17 mouse cellular contexts compared by ENCODE assay signal in the genomic region with DNA sequence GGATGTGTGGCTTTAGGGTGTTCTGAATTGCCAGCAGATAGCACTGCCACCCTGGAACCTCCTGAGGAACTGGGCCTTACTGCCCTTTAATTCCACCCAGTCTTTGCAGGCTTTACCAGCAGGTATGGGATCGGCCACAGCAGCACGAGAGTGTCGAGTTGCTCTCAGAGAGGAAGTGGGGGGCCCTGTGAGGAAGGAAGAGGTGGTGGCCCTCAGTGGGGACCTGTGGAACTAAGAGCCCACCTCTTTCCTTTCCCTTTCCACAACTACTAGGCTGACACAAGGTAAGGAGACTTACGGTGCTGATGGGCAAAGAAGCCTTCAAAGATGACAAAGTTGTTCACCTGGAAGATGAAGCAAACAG. TPM values are rescaled to one million over a fixed set of nuclear protein-coding genes. Genes with fewer than 3 reads are reported as not detected.
DNase-seq lines count a peak whose midpoint lies in the region; ATAC-seq and TF ChIP-seq lines count a peak whose summit lies in the region.
"Had no signal": no experiment of that assay in that cellular context is flagged by ENCODE, and none has a peak within 500 bp of the region (broad histone marks: within the 10 kb centered on the region; RNA-seq: fewer than 3 reads in every experiment).

No protein-coding gene starts in this region.

- ATAC-seq in forebrain, embryonic 12.5 days (ENCODE audit: low FRiP score), result no peak
- ATAC-seq in forebrain, embryonic 11.5 days (replicated peaks; ENCODE audit: low FRiP score), result no peak
- no peak for ATAC-seq in neural tube, embryonic 12.5 days (ENCODE audit: low FRiP score, low read depth)
- ATAC-seq: hindbrain, postnatal 0 days had no signal

- H3K4me3 ChIP-seq in forebrain, embryonic 12.5 days (replicated peaks), result no peak overlapping the region
- no peak overlapping the region for H3K4me3 ChIP-seq in forebrain, embryonic 11.5 days (ENCODE audit: low read depth, low read length)
- H3K4me3 ChIP-seq in kidney, adult 2 months (ENCODE audit: insufficient read depth, low read depth, low read length), result no peak overlapping the region
- H3K4me3 ChIP-seq in neural tube, embryonic 12.5 days, result no peak overlapping the region
- H3K4me3 ChIP-seq: midbrain, embryonic 10.5 days; myocyte; stomach, embryonic 15.5 days had no signal

- no peak for TF ChIP-seq CTCF in kidney, adult 2 months (conservative IDR thresholded peaks at IDR 0.05; ENCODE audit: insufficient read depth, insufficient read length, low read depth, low read length)

- H3K27me3 ChIP-seq in forebrain, embryonic 12.5 days, result no peaks in the 10 kb centered on the region
- no peaks in the 10 kb centered on the region for H3K27me3 ChIP-seq in forebrain, embryonic 11.5 days (ENCODE audit: control insufficient read depth, insufficient read depth, low read length)
- H3K27me3 ChIP-seq in kidney, adult 2 months (replicated peaks; ENCODE audit: control insufficient read depth, insufficient read depth, low read length), result no peaks in the 10 kb centered on the region
- no peaks in the 10 kb centered on the region for H3K27me3 ChIP-seq in neural tube, embryonic 12.5 days (replicated peaks)
- H3K27me3 ChIP-seq: Patski; stomach, embryonic 15.5 days had no signal

- H3K4me2 ChIP-seq in forebrain, embryonic 12.5 days, result no peak overlapping the region
- H3K4me2 ChIP-seq in forebrain, embryonic 11.5 days (ENCODE audit: low read depth, low read length, severe bottlenecking), result no peak overlapping the region
- H3K4me2 ChIP-seq in neural tube, embryonic 12.5 days (replicated peaks), result no peak overlapping the region
- H3K4me2 ChIP-seq: stomach, embryonic 15.5 days had no signal

- 81% methylated on average over 4 of the region's 4 CpGs for WGBS in forebrain, embryonic 12.5 days
- 88% methylated on average over 4 of the region's 4 CpGs for WGBS in forebrain, embryonic 11.5 days
- 51% methylated on average over 4 of the region's 4 CpGs for WGBS in kidney, adult 2 months
- 93% methylated on average over 4 of the region's 4 CpGs for whole genome bisulfite sequencing in neural tube, embryonic 12.5 days

- H3K4me1 ChIP-seq in forebrain, embryonic 12.5 days, result peaks cover 12% of the 10 kb centered on the region
- H3K4me1 ChIP-seq in forebrain, embryonic 11.5 days (replicated peaks; ENCODE audit: control insufficient read depth, insufficient read depth, low read length), result peaks cover 3% of the 10 kb centered on the region; the same call in 1 of the 2 replicates
- H3K4me1 ChIP-seq in kidney, adult 2 months (ENCODE audit: control insufficient read depth, insufficient read depth, low read length), result peaks cover 11% of the 10 kb centered on the region; the same call in 1 of the 2 replicates
- peaks cover 12% of the 10 kb centered on the region for H3K4me1 ChIP-seq in neural tube, embryonic 12.5 days

- H3K9ac ChIP-seq in forebrain, embryonic 12.5 days, result no peak overlapping the region
- H3K9ac ChIP-seq in forebrain, embryonic 11.5 days (ENCODE audit: low read length), result no peak overlapping the region
- H3K9ac ChIP-seq in neural tube, embryonic 12.5 days, result 0 out of 2 replicates have a peak overlapping the region, but pooled peaks have one; percentile 33
- H3K9ac ChIP-seq: liver, embryonic 14.5 days; stomach, embryonic 15.5 days had no signal

- no peak for DNase-seq in forebrain, embryonic 11.5 days (ENCODE audit: low spot score)
- no peak for DNase-seq in kidney, adult 2 months
- DNase-seq in kidney, postnatal 36 days, result no peak
- DNase-seq in neural tube, embryonic 10.5 days (ENCODE audit: extremely low spot score, low spot score), result no peak
- DNase-seq in thymus, postnatal 25 days, result peak; percentile 28
- DNase-seq in adrenal gland, postnatal 36 days, result no peak
- DNase-seq: cerebellum, adult 8-10 months; embryo, embryonic 11 days; layer of hippocampus, adult 9-11 months had no signal

- H3K36me3 ChIP-seq in forebrain, embryonic 12.5 days (replicated peaks), result peaks cover 90% of the 10 kb centered on the region
- H3K36me3 ChIP-seq in forebrain, embryonic 11.5 days (ENCODE audit: control insufficient read depth, insufficient read depth, low read length), result peaks cover 5% of the 10 kb centered on the region; the same call in 1 of the 2 replicates
- H3K36me3 ChIP-seq in kidney, adult 2 months (ENCODE audit: control insufficient read depth, insufficient read depth, low read length), result no peaks in the 10 kb centered on the region
- peaks cover 87% of the 10 kb centered on the region for H3K36me3 ChIP-seq in neural tube, embryonic 12.5 days

- H3K9me3 ChIP-seq in forebrain, embryonic 12.5 days, result no peaks in the 10 kb centered on the region
- no peaks in the 10 kb centered on the region for H3K9me3 ChIP-seq in forebrain, embryonic 11.5 days (ENCODE audit: control insufficient read depth, low read length)
- H3K9me3 ChIP-seq in neural tube, embryonic 12.5 days, result no peaks in the 10 kb centered on the region
- H3K9me3 ChIP-seq: midbrain, embryonic 10.5 days; stomach, embryonic 15.5 days had no signal

- no peak for TF ChIP-seq POLR2A in kidney, adult 2 months (IDR thresholded peaks at IDR 0.05; ENCODE audit: low read depth, low read length)

- H3K27ac ChIP-seq in forebrain, embryonic 12.5 days, result 0 out of 2 replicates have a peak overlapping the region, but pooled peaks have one; percentile 8
- H3K27ac ChIP-seq in forebrain, embryonic 11.5 days (ENCODE audit: low read depth, low read length), result no peak overlapping the region
- H3K27ac ChIP-seq in kidney, adult 2 months (ENCODE audit: insufficient read depth, low read depth, low read length), result peak overlapping the region; percentile 6; the same call in 1 of the 2 replicates
- no peak overlapping the region for H3K27ac ChIP-seq in neural tube, embryonic 12.5 days
- H3K27ac ChIP-seq: hindbrain, postnatal 0 days; liver, embryonic 14.5 days; midbrain, embryonic 10.5 days; stomach, embryonic 15.5 days had no signal

RNA-seq across cellular contexts. Expression of gene Atat1, which starts 5.9 kb away (rescaled TPM):
- polyA plus RNA-seq in forebrain, embryonic 12.5 days (2016; fragmentation: Nextera tagmentation; extraction: Ambion mirVana), result 277 and 280 TPM in 2 replicates
- 213 and 224 TPM in 2 replicates for polyA plus RNA-seq in forebrain, embryonic 11.5 days (2014; fragmentation: Nextera tagmentation; extraction: Ambion mirVana)
- polyA plus RNA-seq in kidney, adult 2 months (2012; rRNA removed), result 42.9 and 54.6 TPM in 2 replicates
- 299 and 304 TPM in 2 replicates for polyA plus RNA-seq in neural tube, embryonic 12.5 days (2016; fragmentation: Nextera tagmentation; extraction: Ambion mirVana)
- total RNA-seq in adrenal gland, postnatal 36 days (2021), result 10 to 100 TPM; 26.0 to 33.0 TPM

RNA-seq across cellular contexts. Expression of gene 2310061I04Rik, which starts 6.7 kb away (rescaled TPM):
- polyA plus RNA-seq in forebrain, embryonic 12.5 days (2016; fragmentation: Nextera tagmentation; extraction: Ambion mirVana), result 26.7 and 29.4 TPM in 2 replicates
- polyA plus RNA-seq in forebrain, embryonic 11.5 days (2014; fragmentation: Nextera tagmentation; extraction: Ambion mirVana), result 26.9 and 29.9 TPM in 2 replicates
- polyA plus RNA-seq in kidney, adult 2 months (2012; rRNA removed), result 118 and 132 TPM in 2 replicates
- 26.8 and 30.3 TPM in 2 replicates for polyA plus RNA-seq in neural tube, embryonic 12.5 days (2016; fragmentation: Nextera tagmentation; extraction: Ambion mirVana)
- 10 to 100 TPM; 47.0 to 49.4 TPM for total RNA-seq in adrenal gland, postnatal 36 days (2021)

RNA-seq across cellular contexts. Expression of gene Mrps18b, which starts 12.2 kb away (rescaled TPM):
- polyA plus RNA-seq in forebrain, embryonic 12.5 days (2016; fragmentation: Nextera tagmentation; extraction: Ambion mirVana), result 56.2 and 56.6 TPM in 2 replicates
- polyA plus RNA-seq in forebrain, embryonic 11.5 days (2014; fragmentation: Nextera tagmentation; extraction: Ambion mirVana), result 66.1 and 66.8 TPM in 2 replicates
- 91.4 and 94.1 TPM in 2 replicates for polyA plus RNA-seq in kidney, adult 2 months (2012; rRNA removed)
- 55.3 and 56.1 TPM in 2 replicates for polyA plus RNA-seq in neural tube, embryonic 12.5 days (2016; fragmentation: Nextera tagmentation; extraction: Ambion mirVana)
- 10 to 100 TPM; 92.6 to 97.8 TPM for total RNA-seq in adrenal gland, postnatal 36 days (2021)

RNA-seq across cellular contexts. Expression of gene Ppp1r10, which starts 12.3 kb away (rescaled TPM):
- polyA plus RNA-seq in forebrain, embryonic 12.5 days (2016; fragmentation: Nextera tagmentation; extraction: Ambion mirVana), result 65.4 and 70.4 TPM in 2 replicates
- 52.6 and 59.3 TPM in 2 replicates for polyA plus RNA-seq in forebrain, embryonic 11.5 days (2014; fragmentation: Nextera tagmentation; extraction: Ambion mirVana)
- polyA plus RNA-seq in kidney, adult 2 months (2012; rRNA removed), result 24.3 and 26.6 TPM in 2 replicates
- polyA plus RNA-seq in neural tube, embryonic 12.5 days (2016; fragmentation: Nextera tagmentation; extraction: Ambion mirVana), result 60.2 and 61.6 TPM in 2 replicates
- 100 to 1,000 TPM in 1 of 2 experiments, 10 to 100 TPM in 1; 96.2 to 108 TPM for total RNA-seq in adrenal gland, postnatal 36 days (2021)

RNA-seq across cellular contexts. Expression of gene Dhx16, which starts 24.4 kb away (rescaled TPM):
- polyA plus RNA-seq in forebrain, embryonic 12.5 days (2016; fragmentation: Nextera tagmentation; extraction: Ambion mirVana), result 48.0 and 54.8 TPM in 2 replicates
- 50.3 and 52.9 TPM in 2 replicates for polyA plus RNA-seq in forebrain, embryonic 11.5 days (2014; fragmentation: Nextera tagmentation; extraction: Ambion mirVana)
- 50.1 and 65.0 TPM in 2 replicates for polyA plus RNA-seq in kidney, adult 2 months (2012; rRNA removed)
- 43.3 and 45.9 TPM in 2 replicates for polyA plus RNA-seq in neural tube, embryonic 12.5 days (2016; fragmentation: Nextera tagmentation; extraction: Ambion mirVana)
- 10 to 100 TPM; 37.5 to 40.8 TPM for total RNA-seq in adrenal gland, postnatal 36 days (2021)

Comparison
In these comparisons a context has a peak if more than half of its experiments do, and no peak if none do; other contexts are left out.
1. H3K27ac ChIP-seq: peak in forebrain, embryonic 12.5 days (single experiment) and kidney, adult 2 months (single experiment); none in forebrain, embryonic 11.5 days (single experiment) and neural tube, embryonic 12.5 days (single experiment).